Mouse (Mus musculus) limb, embryonic 10.5 days (tissue): ENCODE measurements around the gene Aldoart1. TPM values are rescaled to one million over a fixed set of nuclear protein-coding genes. Genes with fewer than 3 reads are reported as not detected.

ENCODE experiments used
- DNase-seq: peaks from one replicate; pipeline ENCODE4 v3.0.0-alpha.2; 2017; ENCODE audit warnings: low spot score
- H3K27ac ChIP-seq: fragments of 300-500 bp; sonication (generic); 2 replicates; pipeline ENCODE4 v1.5.1; 2016; ENCODE audit warnings: mild to moderate bottlenecking
- H3K27me3 ChIP-seq: fragments of 300-500 bp; sonication (generic); 2 replicates; pipeline ENCODE4 v1.6.1; 2016; ENCODE audit warnings: low read depth, mild to moderate bottlenecking; ENCODE audit not compliant: poor library complexity, severe bottlenecking
- H3K36me3 ChIP-seq: fragments of 300-500 bp; sonication (generic); 2 replicates; pipeline ENCODE4 v1.6.1; 2016; ENCODE audit warnings: mild to moderate bottlenecking, moderate library complexity
- H3K4me1 ChIP-seq: fragments of 300-500 bp; sonication (generic); 2 replicates; pipeline ENCODE4 v1.6.1; 2016
- H3K4me3 ChIP-seq: fragments of 300-500 bp; sonication (generic); 2 replicates; pipeline ENCODE4 v1.5.1; 2016; ENCODE audit warnings: mild to moderate bottlenecking, moderate library complexity
- H3K9me3 ChIP-seq: fragments of 300-500 bp; sonication (generic); replicated peaks from 2 replicates; pipeline ENCODE4 v1.6.1; 2016; ENCODE audit warnings: mild to moderate bottlenecking
- WGBS: fragments of 180-500 bp; shearing (Covaris S2); methylation state at CpG from one replicate; pipeline ENCODE4 v1.1.7; 2016; 5-methylcytosine and 5-hydroxymethylcytosine counted together
- polyA plus RNA-seq: library from polyadenylated mRNA; unstranded; fragments of >200 nt; fragmentation: Nextera tagmentation; extraction: Ambion mirVana; gene quantifications from 2 replicates; pipeline ENCODE4 v1.2.1, GENCODE M21; 2016

Aldoart1 gene
- polyA plus RNA-seq: 0.08 and 0.13 TPM in 2 replicates

GRCm38 (mm10) chr4:72852534-72852933 is at the start of gene Aldoart1:
Gene Aldoart1, minus strand, starts transcription at chr4:72852634.
- WGBS: 95% methylated on average over 9 of the region's 9 CpGs
- Histone ChIP-seq H3K27ac (no peak within 1 kb of the TSS), H3K9me3 (no peaks in the 10 kb centered on the region), H3K4me1 (no peaks in the 10 kb centered on the region), H3K4me3 (no peak within 1 kb of the TSS), H3K36me3 (no peaks in the 10 kb centered on the region), H3K27me3 (no peaks in the 10 kb centered on the region)
- no peak for DNase-seq

DNA sequence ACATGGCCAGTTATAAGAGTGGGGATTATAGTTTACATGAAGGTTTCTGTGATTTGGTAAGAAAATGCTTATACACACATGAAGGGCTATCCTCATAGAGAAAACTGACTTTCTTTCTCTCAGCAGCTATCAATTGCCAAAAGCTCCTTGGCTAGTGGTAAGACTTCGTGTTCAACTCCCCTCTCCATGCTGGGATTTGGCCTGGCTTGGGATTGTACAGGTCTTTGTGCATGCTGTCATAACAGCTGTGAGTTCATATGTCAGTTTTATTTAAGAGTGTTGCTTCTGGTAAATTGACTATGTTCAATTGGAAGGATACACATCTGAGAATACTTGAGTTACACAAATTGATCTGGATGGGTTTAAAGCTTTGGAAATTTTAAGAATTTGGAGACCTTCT is 49.1 kb upstream of the Aldoart1 start:
- 76% methylated on average over 1 of the region's 1 CpGs for WGBS
- H3K36me3 ChIP-seq: no peaks in the 10 kb centered on the region

DNA sequence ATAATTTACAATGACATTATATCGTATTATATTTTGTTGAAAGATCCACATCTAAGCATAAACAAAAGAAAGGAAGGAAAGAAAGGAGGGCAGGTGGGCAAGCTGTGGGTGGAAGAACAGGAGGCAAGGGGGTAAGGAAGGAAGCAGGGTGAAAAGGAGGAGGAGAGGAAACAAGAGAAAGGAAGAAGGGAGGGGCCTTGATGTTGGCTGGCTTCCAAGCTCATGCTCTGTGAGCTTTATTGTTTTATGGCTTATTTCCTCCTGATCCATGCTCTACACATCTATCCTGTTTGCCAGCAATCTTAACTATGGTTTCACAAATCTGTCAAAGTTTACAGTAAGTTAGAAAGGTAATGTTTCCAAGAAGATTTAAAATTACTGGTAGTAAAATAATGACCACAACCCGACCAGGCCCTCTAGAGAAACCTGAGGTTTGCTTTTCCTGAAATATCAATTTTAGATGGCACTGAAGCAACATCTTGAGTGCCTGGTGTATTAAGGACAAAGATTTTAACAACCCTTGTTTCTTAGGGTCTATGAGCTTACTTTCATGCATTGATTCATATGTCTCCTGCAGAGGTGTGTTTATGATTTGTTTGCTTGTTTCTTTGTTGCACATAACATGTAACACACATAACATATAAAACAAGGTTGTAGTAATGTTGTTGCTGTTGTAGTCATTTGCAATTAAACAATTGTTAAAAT is 13.1 kb upstream of the Aldoart1 start:
- no peak for DNase-seq
- 92% methylated on average over 2 of the region's 2 CpGs for WGBS

More for the DNA sequence above, 49.1 kb upstream of the Aldoart1 start:
- Histone ChIP-seq H3K9me3 (no peaks in the 10 kb centered on the region), H3K27me3 (no peaks in the 10 kb centered on the region), H3K27ac (no peak overlapping the region), H3K4me3 (no peak overlapping the region), H3K4me1 (0 out of 2 replicates have a peak, but pooled peaks cover 2% of the 10 kb centered on the region)
- no peak for DNase-seq

GRCm38 (mm10) chr4:72844276-72844675 is 8.2 kb downstream of the Aldoart1 start:
- Histone ChIP-seq H3K36me3 (no peaks in the 10 kb centered on the region), H3K4me1 (no peaks in the 10 kb centered on the region), H3K27me3 (no peaks in the 10 kb centered on the region), H3K9me3 (no peaks in the 10 kb centered on the region), H3K27ac (no peak overlapping the region), H3K4me3 (no peak overlapping the region)
- DNase-seq: no peak

More for the DNA sequence above, 13.1 kb upstream of the Aldoart1 start:
- Histone ChIP-seq H3K27ac (no peak overlapping the region), H3K36me3 (no peaks in the 10 kb centered on the region), H3K4me3 (no peak overlapping the region), H3K9me3 (no peaks in the 10 kb centered on the region), H3K27me3 (no peaks in the 10 kb centered on the region), H3K4me1 (no peaks in the 10 kb centered on the region)

GRCm38 (mm10) chr4:72843025-72843424 is 9.4 kb downstream of the Aldoart1 start:
- no peak for DNase-seq
- Histone ChIP-seq H3K27ac (no peak overlapping the region), H3K27me3 (no peaks in the 10 kb centered on the region), H3K4me3 (no peak overlapping the region), H3K9me3 (no peaks in the 10 kb centered on the region), H3K36me3 (no peaks in the 10 kb centered on the region), H3K4me1 (no peaks in the 10 kb centered on the region)

- H3K27me3 ChIP-seq: no peaks in the 10 kb centered on the region
- no peaks in the 10 kb centered on the region for H3K9me3 ChIP-seq
- no peaks in the 10 kb centered on the region for H3K36me3 ChIP-seq
- DNase-seq: no peak
- H3K4me3 ChIP-seq: no peak overlapping the region
- H3K27ac ChIP-seq: no peak overlapping the region
- H3K4me1 ChIP-seq: no peaks in the 10 kb centered on the region
- WGBS: 76% methylated on average over 2 of the region's 2 CpGs
These were observed 16.0 kb downstream of the Aldoart1 start for GRCm38 (mm10) chr4:72836430-72836829.

DNA sequence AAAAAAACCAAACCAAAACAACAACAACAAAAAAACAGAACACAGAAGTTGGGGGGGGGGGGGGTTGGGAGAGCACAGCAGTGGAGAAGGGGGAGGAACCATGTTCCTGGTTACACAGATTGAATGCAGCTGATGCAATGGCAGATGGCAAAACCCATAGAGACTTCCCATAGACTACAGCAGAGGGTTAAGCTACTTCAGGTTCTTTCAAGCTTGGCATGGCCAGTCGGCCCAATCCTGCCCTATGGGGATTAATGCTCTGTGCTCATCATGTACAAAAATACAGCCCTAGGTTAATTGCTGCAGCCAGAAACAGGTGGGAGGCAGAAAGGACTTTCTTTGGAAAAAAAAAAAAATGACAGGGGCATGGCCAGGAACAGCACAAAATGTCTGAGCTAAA is 17.0 kb downstream of the Aldoart1 start:
- Histone ChIP-seq H3K4me1 (no peaks in the 10 kb centered on the region), H3K9me3 (no peaks in the 10 kb centered on the region), H3K27ac (no peak overlapping the region), H3K4me3 (no peak overlapping the region), H3K27me3 (no peaks in the 10 kb centered on the region), H3K36me3 (no peaks in the 10 kb centered on the region)
- WGBS: 76% methylated on average over 1 of the region's 1 CpGs
- DNase-seq: no peak

DNA sequence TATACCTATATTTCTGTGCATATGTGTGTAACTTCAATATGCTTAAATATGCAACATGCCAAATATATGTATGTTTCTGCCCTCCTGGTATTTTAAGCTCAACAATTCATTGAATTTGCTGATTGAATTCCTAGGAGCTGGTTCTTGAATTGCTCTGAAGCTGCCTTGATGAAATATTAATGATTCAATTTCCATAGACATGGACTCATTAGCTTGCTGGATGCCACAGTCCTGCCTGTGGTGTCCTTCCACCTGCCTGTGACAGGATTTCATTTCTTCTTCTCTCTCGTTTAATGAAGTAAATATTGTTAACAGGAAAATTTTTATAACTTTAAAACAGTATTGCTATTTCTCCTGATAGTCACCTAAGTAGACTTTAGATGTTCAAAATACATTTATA is 51.6 kb downstream of the Aldoart1 start:
- Histone ChIP-seq H3K36me3 (no peaks in the 10 kb centered on the region), H3K4me3 (no peak overlapping the region), H3K9me3 (no peaks in the 10 kb centered on the region), H3K27me3 (no peaks in the 10 kb centered on the region), H3K4me1 (no peaks in the 10 kb centered on the region), H3K27ac (no peak overlapping the region)
- 79% methylated on average over 1 of the region's 1 CpGs for WGBS
- DNase-seq: no peak
